Mouse (Mus musculus) left cerebral cortex, postnatal 14 days (tissue): ENCODE data around the gene Eif3l. TPM values are rescaled to one million over a fixed set of nuclear protein-coding genes. Genes with fewer than 3 reads are reported as not detected.

Experiments
- DNase-seq, 2 experiments: peaks; one replicate each; pipeline ENCODE4 v3.0.0; 2021 to 2022; ENCODE audit warnings: low spot score in 2 of 2, mixed read lengths in 1 of 2
- intact Hi-C: fragments of 180-260 bp; cut with DNase I; formaldehyde crosslinking; loops from one replicate; pipeline ENCODE4 v1.15.1; 2025
- total RNA-seq, 2 experiments: library from RNA; stranded (reverse); gene quantifications; 2 replicates each; pipeline ENCODE4 v1.2.3; 2021

The Eif3l gene
- total RNA-seq, 2 experiments from 2014 or later: 80.6 to 81.3 TPM

GRCm38 (mm10) chr15:79109321-79109934, 34.4 kb downstream of the Eif3l start:
- no peak for DNase-seq
- intact Hi-C loops: no loop called here

GRCm38 (mm10) chr15:79110031-79110430, 35.1 kb downstream of the Eif3l start:
- no peak for DNase-seq
- intact Hi-C loops: no loop called here

- no peak for DNase-seq
- intact Hi-C loops: no loop called here
Measured at GRCm38 (mm10) chr15:79110528-79110927, 35.5 kb downstream of the Eif3l start.

- intact Hi-C loops: no loop called here
- no peak for DNase-seq
Measured at GRCm38 (mm10) chr15:79111774-79112173, 36.8 kb downstream of the Eif3l start.

- intact Hi-C loops: no loop called here
- no peak for DNase-seq
Measured at GRCm38 (mm10) chr15:79115276-79115675, 40.3 kb downstream of the Eif3l start.

- intact Hi-C loops: no loop called here
Measured at GRCm38 (mm10) chr15:79119491-79119890, 44.5 kb downstream of the Eif3l start.

GRCm38 (mm10) chr15:79122119-79122518, 47.1 kb downstream of the Eif3l start:
- DNase-seq: no peak
- intact Hi-C loops: no loop called here

More at GRCm38 (mm10) chr15:79119491-79119890, 44.5 kb downstream of the Eif3l start:
- no peak for DNase-seq

- no peak for DNase-seq
- intact Hi-C loops: no loop called here
Measured at GRCm38 (mm10) chr15:79122546-79122945, 47.6 kb downstream of the Eif3l start.

GRCm38 (mm10) chr15:79123751-79124150, 48.8 kb downstream of the Eif3l start:
- no peak for DNase-seq
- intact Hi-C loops: no loop called here

- no peak for DNase-seq
- intact Hi-C loops: no loop called here
Measured at GRCm38 (mm10) chr15:79124331-79124875, 49.4 kb downstream of the Eif3l start.

GRCm38 (mm10) chr15:79126217-79126932, 51.4 kb downstream of the Eif3l start:
- intact Hi-C loops: no loop called here
- DNase-seq: peak; percentile 52

GRCm38 (mm10) chr15:79127101-79127500, 52.1 kb downstream of the Eif3l start:
- no peak for DNase-seq
- intact Hi-C loops: no loop called here

- no peak for DNase-seq
- intact Hi-C loops: no loop called here
Measured at GRCm38 (mm10) chr15:79128208-79128607, 53.2 kb downstream of the Eif3l start.

GRCm38 (mm10) chr15:79129311-79129710, 54.3 kb downstream of the Eif3l start:
- DNase-seq: no peak
- intact Hi-C loops: no loop called here

GRCm38 (mm10) chr15:79130782-79131181, 55.8 kb downstream of the Eif3l start:
- no peak for DNase-seq
- intact Hi-C loops: no loop called here

GRCm38 (mm10) chr15:79131442-79131841, 56.5 kb downstream of the Eif3l start:
- DNase-seq: peak; percentile 28 to 49
- intact Hi-C loops: no loop called here

- intact Hi-C loops: no loop called here
- no peak for DNase-seq
Measured at GRCm38 (mm10) chr15:79133191-79133661, 58.2 kb downstream of the Eif3l start.

GRCm38 (mm10) chr15:79134496-79135270, 59.7 kb downstream of the Eif3l start:
- intact Hi-C loops: no loop called here
- DNase-seq: no peak

GRCm38 (mm10) chr15:79135332-79135731, 60.4 kb downstream of the Eif3l start:
- DNase-seq: no peak
- intact Hi-C loops: no loop called here
